Mouse (Mus musculus): ENCODE results near the gene 4931406C07Rik. TPM values are rescaled to one million over a fixed set of nuclear protein-coding genes. Genes with fewer than 3 reads are reported as not detected.

The 4931406C07Rik gene
- total and polyA plus RNA-seq, 3 experiments: 12.8 to 56.2 (median 31.8) TPM

DNA sequence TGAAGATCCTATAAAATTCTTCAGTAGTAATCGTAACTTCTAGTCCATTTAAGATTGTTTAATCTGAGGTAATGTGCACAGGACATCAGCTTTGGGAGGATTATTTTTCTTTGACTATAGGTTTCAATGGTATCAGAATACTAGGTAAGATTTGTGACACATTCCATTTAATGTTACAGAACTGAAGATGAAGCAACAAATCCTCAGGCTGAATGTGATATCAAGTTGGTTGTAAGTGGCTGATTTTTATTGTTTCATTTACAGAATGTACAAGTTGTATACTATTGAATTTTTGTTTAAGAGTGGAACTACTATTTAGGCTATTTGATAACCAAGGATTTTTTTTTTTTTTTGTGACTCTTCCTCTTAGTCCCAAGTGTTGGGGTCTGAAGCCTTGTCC is 3.9 kb upstream of the 4931406C07Rik start:
- peak overlapping the region in 1 of 2 experiments; percentile 2; a peak in 2 of 4 replicates for H3K4me3 ChIP-seq (ENCODE audit: control insufficient read depth in 1 of 2, insufficient read depth in 1 of 2, low read depth in 2 of 2, low read length in 2 of 2)
- peaks cover 75% of the 10 kb centered on the region in 2 experiments for H3K36me3 ChIP-seq (ENCODE audit: control insufficient read depth in 1 of 2, insufficient read depth in 2 of 2, low read length in 2 of 2)
- DNase-seq (ENCODE audit: low read depth, low spot score): peak; percentile 54
- H3K4me1 ChIP-seq (ENCODE audit: control insufficient read depth in 1 of 2, insufficient read depth in 2 of 2, low read length in 2 of 2): peaks cover 9 to 21% of the 10 kb centered on the region in 2 experiments
- no peaks in the 10 kb centered on the region for H3K9me3 ChIP-seq (replicated peaks; ENCODE audit: insufficient read depth, low read length)
- H3K9ac ChIP-seq (ENCODE audit: control insufficient read depth, low read depth, low read length, poor library complexity, severe bottlenecking): peak overlapping the region; percentile 90
- no peaks in the 10 kb centered on the region for H3K27me3 ChIP-seq (ENCODE audit: control insufficient read depth in 1 of 2, insufficient read depth in 2 of 2, low read length in 2 of 2)
- TF ChIP-seq MEF2A (IDR thresholded peaks at IDR 0.05; ENCODE audit: extremely low read depth, insufficient replicate concordance, low read depth, low read length, poor library complexity, severe bottlenecking): no peak
- TF ChIP-seq ETS1 (IDR thresholded peaks at IDR 0.05; ENCODE audit: low read depth, low read length): no peak
- no peak for TF ChIP-seq USF1 (IDR thresholded peaks at IDR 0.05; ENCODE audit: low read depth, low read length)
- TF ChIP-seq MAZ (IDR thresholded peaks at IDR 0.05; ENCODE audit: low read depth, low read length): no peak
- no peak for TF ChIP-seq GATA1 (IDR thresholded peaks at IDR 0.05; ENCODE audit: low read depth, low read length)
- TF ChIP-seq EP300 (IDR thresholded peaks at IDR 0.05; ENCODE audit: low read depth in 1 of 2, low read length in 2 of 2): no peak
- H3K27ac ChIP-seq (ENCODE audit: control insufficient read depth, low read depth, low read length): peak overlapping the region; percentile 40; the same call in 1 of the 2 replicates
- H3K79me2 ChIP-seq (ENCODE audit: control insufficient read depth, insufficient read depth, low read length, poor library complexity): peaks cover 51% of the 10 kb centered on the region

DNA sequence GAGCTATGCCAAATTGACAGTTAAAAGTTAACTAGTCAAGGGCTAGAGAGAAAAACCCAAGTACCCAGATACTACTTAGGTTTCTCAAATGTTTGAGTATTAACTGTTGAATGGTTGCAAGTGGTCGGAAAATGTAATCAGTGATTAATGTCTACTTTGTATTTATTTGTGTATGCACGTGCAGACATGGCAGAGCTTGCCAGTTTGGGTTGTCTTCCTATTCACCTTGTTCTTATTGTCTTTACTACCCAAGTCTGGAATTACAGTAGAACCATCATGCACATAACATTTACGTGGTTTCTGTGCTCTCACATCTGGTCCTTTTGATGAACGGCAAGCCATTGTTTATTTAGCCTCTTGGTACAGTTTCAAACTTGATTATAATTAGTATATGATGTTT is 3.2 kb upstream of the 4931406C07Rik start:
- peaks cover 16 to 29% of the 10 kb centered on the region in 2 experiments for H3K4me1 ChIP-seq (ENCODE audit: control insufficient read depth in 1 of 2, insufficient read depth in 2 of 2, low read length in 2 of 2)
- H3K4me3 ChIP-seq (ENCODE audit: control insufficient read depth in 1 of 2, insufficient read depth in 1 of 2, low read depth in 2 of 2, low read length in 2 of 2): peak overlapping the region; percentile 60 to 61
- H3K36me3 ChIP-seq (ENCODE audit: control insufficient read depth in 1 of 2, insufficient read depth in 2 of 2, low read length in 2 of 2): peaks cover 68 to 75% of the 10 kb centered on the region in 2 experiments
- H3K9ac ChIP-seq (ENCODE audit: control insufficient read depth, low read depth, low read length, poor library complexity, severe bottlenecking): peak overlapping the region; percentile 90
- TF ChIP-seq POLR2AphosphoS5 (IDR thresholded peaks at IDR 0.05; ENCODE audit: borderline replicate concordance, low read depth, low read length) (0 out of 2 replicates have a peak, but pooled peaks have one; percentile 46), GATA1 (IDR thresholded peaks at IDR 0.05; ENCODE audit: low read depth, low read length) (no peak)
- peaks cover 57% of the 10 kb centered on the region for H3K79me2 ChIP-seq (ENCODE audit: control insufficient read depth, insufficient read depth, low read length, poor library complexity)
- peak overlapping the region; percentile 44 for H3K27ac ChIP-seq (ENCODE audit: control insufficient read depth, low read depth, low read length)
- no peaks in the 10 kb centered on the region for H3K9me3 ChIP-seq (replicated peaks; ENCODE audit: insufficient read depth, low read length)
- peak; percentile 72 for DNase-seq (ENCODE audit: low read depth, low spot score)
- H3K27me3 ChIP-seq (ENCODE audit: control insufficient read depth in 1 of 2, insufficient read depth in 2 of 2, low read length in 2 of 2): no peaks in the 10 kb centered on the region

DNA sequence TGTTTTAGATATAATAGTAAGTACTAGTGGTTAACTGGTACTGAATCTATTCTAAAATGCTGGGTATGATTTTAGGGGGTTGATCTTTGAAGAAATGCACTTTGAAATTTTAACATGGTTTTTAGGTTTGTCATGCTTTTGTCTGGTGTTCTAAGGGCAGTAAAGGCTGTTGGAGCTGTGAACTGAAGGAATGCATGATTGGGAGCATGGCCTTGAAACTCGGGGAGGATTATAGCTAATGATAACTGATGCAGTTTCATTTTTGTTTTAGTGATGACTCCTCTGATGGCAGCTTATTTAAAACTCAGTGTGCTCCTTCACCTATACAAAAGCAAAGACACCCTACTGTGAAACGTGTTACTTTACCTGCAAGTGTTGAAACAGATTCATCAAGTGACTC is 2.0 kb upstream of the 4931406C07Rik start:
- Histone ChIP-seq H3K4me1 (ENCODE audit: control insufficient read depth in 1 of 2, insufficient read depth in 2 of 2, low read length in 2 of 2) (peaks cover 21 to 37% of the 10 kb centered on the region in 2 experiments), H3K27ac (ENCODE audit: control insufficient read depth, low read depth, low read length) (peak overlapping the region; percentile 39), H3K79me2 (ENCODE audit: control insufficient read depth, insufficient read depth, low read length, poor library complexity) (peaks cover 59% of the 10 kb centered on the region), H3K9me3 (replicated peaks; ENCODE audit: insufficient read depth, low read length) (no peaks in the 10 kb centered on the region), H3K27me3 (ENCODE audit: control insufficient read depth in 1 of 2, insufficient read depth in 2 of 2, low read length in 2 of 2) (no peaks in the 10 kb centered on the region), H3K4me3 (ENCODE audit: control insufficient read depth in 1 of 2, insufficient read depth in 1 of 2, low read depth in 2 of 2, low read length in 2 of 2) (peak overlapping the region; percentile 55 to 60), H3K9ac (ENCODE audit: control insufficient read depth, low read depth, low read length, poor library complexity, severe bottlenecking) (peak overlapping the region; percentile 90), H3K36me3 (ENCODE audit: control insufficient read depth in 1 of 2, insufficient read depth in 2 of 2, low read length in 2 of 2) (peaks cover 56 to 73% of the 10 kb centered on the region in 2 experiments)
- TF ChIP-seq TAL1 (IDR thresholded peaks at IDR 0.05; ENCODE audit: low read length) (no peak), POLR2AphosphoS2 (IDR thresholded peaks at IDR 0.05; ENCODE audit: low read length) (no peak), RCOR1 (IDR thresholded peaks at IDR 0.05; ENCODE audit: low read depth, low read length) (no peak), MEF2A (IDR thresholded peaks at IDR 0.05; ENCODE audit: extremely low read depth, insufficient replicate concordance, low read depth, low read length, poor library complexity, severe bottlenecking) (no peak), MAZ (IDR thresholded peaks at IDR 0.05; ENCODE audit: low read depth, low read length) (no peak), NELFE (IDR thresholded peaks at IDR 0.05; ENCODE audit: low read depth, low read length) (no peak), JUND (IDR thresholded peaks at IDR 0.05; ENCODE audit: low read depth, low read length) (no peak), MYB (IDR thresholded peaks at IDR 0.05; ENCODE audit: low read depth, low read length) (no peak), HCFC1 (IDR thresholded peaks at IDR 0.05; ENCODE audit: low read depth, low read length) (no peak), POLR2AphosphoS5 (IDR thresholded peaks at IDR 0.05; ENCODE audit: borderline replicate concordance, low read depth, low read length) (no peak), GATA1 (IDR thresholded peaks at IDR 0.05; ENCODE audit: low read depth, low read length) (no peak), ZMIZ1 (IDR thresholded peaks at IDR 0.05; ENCODE audit: low read depth, low read length) (no peak), KAT2A (conservative IDR thresholded peaks at IDR 0.05; ENCODE audit: low read depth, low read length) (no peak), CTCF (IDR thresholded peaks at IDR 0.05 in 2 of 3, conservative IDR thresholded peaks at IDR 0.05 in 1 of 3; ENCODE audit: control insufficient read depth in 1 of 3, insufficient read depth in 1 of 3, low read depth in 2 of 3, low read length in 3 of 3, poor library complexity in 1 of 3, severe bottlenecking in 1 of 3) (no peak)
- peak; percentile 70 for DNase-seq (ENCODE audit: low read depth, low spot score)

Measured in MEL (cell line).